Mouse (Mus musculus) layer of hippocampus, adult 8-10 months (tissue): Measurements from ENCODE around the gene Cabcoco1. TPM values are rescaled to one million over a fixed set of nuclear protein-coding genes. Genes with fewer than 3 reads are reported as not detected.

Experiments
- DNase-seq, 2 experiments: peaks; one replicate each; pipeline ENCODE4 v3.0.0; 2022; ENCODE audit warnings: low spot score in 2 of 2
- total RNA-seq, 4 experiments: library from RNA; stranded (reverse); gene quantifications; 2 replicates each; pipeline ENCODE4 v1.2.4; 2022

Cabcoco1 gene
- total RNA-seq, 4 experiments from 2014 or later = 1.8 to 3.6 (median 2.3) TPM

DNA sequence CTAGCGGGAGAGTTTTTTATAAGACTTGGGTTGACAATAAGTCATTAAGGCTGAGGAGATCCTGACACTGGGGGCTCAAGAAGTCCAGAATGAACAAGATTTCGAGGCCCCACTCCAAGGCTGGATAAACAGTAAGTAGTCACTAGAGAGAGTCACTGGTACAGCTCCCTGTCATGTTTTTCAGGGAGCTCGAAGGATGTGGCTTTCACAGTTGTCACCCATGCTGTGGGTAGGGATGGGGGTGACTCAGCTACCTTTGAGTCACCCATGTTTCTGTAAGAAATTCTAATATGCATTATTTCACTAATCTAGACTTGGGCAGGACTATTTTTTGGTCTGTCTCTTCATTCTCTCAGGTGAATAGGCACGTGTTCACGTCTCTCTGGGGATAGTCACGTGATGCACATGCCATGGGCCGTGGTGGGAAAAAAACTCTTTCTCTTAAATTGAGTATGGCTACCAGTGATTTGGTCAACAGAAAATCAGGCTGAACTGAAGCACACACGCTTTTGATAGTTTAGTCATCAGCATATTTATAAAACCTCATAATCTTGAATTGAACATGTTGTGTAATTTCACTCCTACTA is 29.2 kb downstream of the Cabcoco1 start:
- DNase-seq = no peak

DNA sequence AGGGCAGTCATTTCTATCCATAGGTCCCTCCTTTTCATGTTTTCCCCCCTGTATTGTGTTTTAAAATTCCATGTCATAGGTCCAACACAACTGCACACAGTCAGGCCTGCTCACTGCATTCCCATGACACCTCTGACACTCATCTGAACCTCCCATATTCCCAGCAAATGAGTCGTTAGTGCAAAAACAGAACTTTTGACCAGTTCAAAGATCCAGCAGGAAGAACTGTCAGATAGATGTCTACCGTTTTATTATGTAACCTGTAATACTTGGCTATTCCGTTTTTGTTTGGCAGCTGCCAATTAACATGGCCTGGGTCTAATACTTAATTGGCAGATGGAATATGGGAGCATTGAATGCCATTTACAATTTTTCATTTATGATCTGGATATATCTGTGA is 34.0 kb downstream of the Cabcoco1 start:
- DNase-seq = no peak

DNA sequence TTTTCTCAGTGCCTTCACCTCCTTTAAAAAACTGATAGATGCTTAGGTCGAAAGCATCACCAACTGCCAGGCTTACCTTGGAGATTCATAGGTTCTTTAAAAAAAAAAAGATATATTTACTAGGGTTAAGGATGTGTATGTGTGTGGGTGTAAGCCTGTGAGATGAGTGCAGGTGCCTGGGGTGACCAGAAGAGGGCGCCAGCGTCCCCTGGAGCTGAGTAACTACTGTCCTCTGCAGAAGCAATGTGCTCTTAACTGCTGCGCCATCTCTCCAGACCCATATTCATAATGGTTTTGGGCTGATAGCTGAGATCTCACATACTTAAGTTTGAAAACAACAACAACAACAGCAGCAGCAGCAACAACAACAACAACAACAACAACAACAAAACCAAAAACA is 35.5 kb downstream of the Cabcoco1 start:
- no peak for DNase-seq

DNA sequence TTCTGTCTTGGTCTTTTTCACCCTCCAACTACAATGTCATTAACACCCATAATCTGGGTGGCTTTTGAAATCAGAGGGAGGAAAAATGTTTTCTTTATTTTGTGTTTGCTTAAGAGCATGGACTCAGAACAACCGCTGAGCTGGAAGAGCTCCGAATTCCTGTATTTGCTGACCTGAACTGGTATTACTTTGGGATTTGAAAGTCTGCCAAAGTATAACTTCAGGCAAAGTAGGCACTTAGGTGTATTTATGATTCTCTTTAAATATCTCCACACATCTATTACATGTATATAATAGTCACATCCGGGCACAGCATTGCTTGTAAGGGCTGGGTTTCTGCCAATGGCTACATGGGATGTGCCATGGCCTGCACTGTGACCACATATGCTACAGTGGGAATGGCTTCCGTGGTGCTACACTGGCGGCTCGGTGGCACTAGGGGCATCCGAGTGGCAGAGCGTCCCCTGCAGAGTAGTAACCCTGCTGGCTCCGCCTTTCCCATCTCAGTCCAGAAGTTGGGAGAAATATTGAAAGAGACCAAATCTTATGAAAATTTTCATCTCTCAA is 37.0 kb downstream of the Cabcoco1 start:
- no peak for DNase-seq

DNA sequence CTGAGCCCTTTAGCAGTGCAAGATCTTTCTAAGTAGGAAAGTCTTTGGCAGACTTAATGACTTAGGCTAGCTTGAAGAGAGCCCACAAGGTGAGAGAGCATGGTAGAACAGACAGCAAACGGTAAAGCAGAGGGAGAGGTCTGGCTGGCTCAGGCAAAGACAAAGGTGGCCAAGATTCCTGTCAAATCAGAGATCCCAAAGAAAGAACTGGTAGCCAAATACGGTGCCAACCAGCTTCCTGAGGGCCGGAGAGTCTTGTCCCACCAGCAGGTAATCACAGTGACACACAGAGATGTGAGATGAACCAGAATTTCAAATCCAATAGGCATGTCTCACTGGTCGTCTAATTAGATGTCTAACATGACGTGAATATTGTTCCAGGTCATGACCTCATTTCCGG is 40.6 kb downstream of the Cabcoco1 start:
- DNase-seq = no peak

DNA sequence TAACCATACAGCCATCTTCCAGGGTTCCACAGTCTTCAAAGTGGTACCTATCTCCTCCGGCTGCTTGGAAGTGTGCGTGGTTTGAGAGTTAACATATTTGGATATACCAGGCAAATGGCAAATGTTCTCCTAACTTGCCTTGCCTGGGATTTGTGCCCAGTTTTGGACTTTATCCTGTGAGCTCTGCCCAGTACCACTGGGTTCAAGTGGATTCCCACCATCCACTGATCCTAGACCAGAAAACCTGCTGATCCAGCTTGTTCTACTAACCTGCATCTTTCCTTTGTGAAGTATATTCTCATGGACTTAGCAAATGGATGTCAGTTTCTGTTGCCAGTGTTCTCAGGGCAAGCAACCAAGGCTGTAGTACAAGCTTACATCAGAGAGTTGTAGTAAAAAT is 46.5 kb downstream of the Cabcoco1 start:
- no peak for DNase-seq

DNA sequence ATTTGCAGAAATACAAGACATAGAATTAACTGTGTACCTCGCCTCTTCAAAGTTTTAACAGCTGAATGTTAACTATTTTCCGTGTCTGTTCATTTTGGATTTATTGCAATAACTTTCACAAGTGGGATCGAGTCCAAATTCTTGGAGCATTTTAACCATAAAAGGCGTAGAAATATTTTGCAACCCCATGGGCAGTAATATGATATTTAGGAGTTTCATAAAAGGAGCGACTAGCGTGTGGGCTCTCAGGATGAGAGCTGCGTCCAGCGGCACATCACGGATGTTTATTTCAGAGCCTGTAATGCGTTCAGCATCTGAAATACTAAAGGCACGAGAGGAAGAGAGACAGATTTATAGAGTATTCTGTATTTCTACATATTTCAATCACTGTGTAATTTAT is 50.1 kb downstream of the Cabcoco1 start:
- no peak for DNase-seq

DNA sequence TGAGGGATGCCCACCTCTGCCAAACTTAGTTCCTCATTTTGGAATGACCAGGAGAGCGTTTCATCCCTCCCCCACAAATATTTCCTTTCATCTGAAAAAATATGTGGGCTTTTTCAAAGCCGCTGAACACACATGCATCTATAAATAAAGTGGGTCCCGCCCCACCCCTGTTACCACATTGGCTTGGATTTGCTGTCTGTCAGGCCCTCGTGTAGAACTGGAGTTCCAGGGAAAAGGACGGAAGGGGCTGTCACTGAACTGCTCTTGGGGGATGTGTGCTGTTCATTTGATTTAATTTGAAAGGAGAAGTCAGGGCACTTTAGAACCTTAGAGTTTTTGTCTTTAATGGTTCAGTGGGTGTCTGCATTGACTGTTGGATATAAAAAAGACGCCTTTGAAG is 50.9 kb downstream of the Cabcoco1 start:
- DNase-seq = no peak

DNA sequence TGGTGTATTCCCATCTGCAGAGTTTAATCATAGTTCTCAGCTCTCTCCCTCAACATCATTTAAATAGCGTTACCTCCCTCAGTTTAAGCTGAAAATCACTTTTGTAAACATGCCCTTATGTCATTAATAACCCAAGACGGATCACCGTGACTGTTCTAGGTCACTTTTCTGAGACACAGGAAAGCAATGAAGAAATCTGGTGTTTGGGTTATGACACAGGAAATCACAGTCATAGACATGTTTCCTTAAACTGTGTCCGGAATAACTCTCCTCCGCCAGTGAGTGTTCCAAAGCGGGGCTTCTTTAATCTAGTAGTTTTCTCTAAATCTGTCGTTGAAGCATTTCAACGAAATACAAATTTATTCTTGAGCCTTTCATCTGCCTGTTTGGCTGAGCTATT is 68.9 kb downstream of the Cabcoco1 start:
- no peak for DNase-seq

DNA sequence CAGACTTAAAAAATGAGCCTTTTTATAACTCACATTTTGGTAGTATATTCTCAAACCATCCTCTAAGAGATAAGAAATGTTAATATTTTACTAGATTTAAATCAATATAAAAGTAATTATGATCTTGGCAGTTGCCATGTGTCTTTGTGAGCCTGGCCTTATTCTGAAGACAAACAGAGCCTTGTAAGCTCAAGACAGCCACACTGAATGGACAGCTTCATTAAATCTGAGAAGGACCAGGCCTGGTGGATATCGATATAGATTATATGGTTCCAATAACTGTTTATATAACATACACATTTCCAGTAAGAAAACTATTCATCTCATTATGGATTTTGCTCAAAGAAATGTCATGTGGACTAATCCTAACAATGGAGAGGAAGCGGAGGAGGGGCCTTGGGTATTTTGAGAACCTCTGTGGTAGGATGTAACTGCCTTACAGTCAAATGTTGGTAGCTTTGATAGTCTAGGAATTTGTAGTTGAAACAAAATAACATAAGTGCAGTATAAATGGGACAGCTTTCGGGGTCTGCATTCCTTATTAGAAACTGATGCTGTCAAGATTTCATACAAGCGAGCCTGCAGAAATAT is 75.9 kb downstream of the Cabcoco1 start:
- no peak for DNase-seq

DNA sequence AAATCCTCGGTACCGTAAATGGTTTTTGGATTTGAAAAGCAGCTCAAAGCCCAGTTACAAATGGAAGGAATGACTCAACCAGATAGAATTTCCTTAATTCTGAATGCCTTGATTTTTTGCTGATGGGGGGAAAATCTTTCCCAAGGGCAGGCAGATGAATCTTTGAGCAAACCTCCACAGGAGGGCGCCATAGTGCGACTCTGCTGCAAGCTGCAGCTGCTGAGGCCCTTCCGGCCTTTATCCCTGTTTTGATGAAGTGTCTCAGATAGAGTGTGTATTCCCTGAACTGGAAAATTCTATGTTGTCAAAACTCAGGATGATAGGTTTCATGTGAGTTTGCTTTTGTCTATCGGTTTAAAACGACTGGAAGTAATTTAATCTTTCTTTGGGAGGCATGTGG is 76.8 kb downstream of the Cabcoco1 start:
- peak; percentile 23 to 68 for DNase-seq

DNA sequence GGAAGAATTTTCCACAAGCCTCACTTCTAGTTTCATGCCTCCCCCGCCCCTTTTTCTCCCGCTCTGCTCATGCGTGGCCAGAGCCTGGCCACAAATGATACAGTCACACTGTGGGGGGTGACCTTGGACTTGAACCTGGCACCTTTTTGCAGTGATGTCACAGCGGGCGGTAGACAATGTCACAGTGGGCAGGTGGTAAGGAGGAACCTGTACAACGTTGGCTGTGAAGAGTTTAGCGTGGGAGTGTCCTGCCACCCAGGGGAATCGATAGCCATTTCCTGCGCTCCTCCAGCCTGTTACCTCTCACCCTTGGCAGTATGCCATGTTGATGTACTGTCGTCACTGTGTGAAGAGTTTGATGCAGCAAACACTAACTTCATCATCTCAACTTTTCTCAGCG is 81.9 kb downstream of the Cabcoco1 start:
- DNase-seq = no peak

DNA sequence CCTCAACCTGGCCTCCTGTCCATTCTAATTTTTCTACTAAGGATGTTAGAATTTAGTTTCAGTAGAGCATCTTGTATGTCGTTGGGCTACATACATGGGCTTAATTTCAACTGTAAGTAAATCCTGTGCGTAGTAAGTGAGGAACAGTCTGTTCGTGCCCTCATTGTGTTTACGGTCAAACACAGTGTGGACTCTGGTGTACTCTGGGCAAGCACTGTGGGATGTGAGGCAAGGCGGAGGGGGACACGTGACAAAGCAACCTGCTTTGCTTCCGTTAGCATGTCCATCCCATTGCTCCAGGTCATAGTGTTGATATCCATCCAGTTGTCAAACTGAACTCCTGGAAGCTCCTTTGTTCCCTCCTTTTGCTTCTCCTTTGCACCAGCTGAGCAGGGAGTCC is 84.7 kb downstream of the Cabcoco1 start:
- no peak for DNase-seq

DNA sequence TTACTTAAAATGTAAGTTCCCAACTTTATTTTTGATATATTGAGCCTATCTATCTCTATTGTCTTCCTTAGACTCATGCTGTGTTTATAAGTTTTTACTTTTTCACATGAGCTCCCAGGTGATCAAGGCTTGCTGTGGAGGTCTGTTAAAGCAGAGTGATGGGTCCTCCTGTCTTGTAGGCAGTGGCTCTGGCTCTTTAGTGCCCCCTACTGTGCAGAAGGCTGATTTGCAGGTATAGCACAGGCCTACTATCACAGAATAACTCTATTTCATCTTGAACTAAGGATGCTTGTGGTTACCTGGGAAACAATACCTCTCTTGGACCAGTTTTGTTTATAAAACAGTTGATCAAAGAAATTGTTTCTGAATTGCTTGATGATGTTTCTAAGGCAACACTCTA is 87.2 kb downstream of the Cabcoco1 start:
- DNase-seq = no peak

DNA sequence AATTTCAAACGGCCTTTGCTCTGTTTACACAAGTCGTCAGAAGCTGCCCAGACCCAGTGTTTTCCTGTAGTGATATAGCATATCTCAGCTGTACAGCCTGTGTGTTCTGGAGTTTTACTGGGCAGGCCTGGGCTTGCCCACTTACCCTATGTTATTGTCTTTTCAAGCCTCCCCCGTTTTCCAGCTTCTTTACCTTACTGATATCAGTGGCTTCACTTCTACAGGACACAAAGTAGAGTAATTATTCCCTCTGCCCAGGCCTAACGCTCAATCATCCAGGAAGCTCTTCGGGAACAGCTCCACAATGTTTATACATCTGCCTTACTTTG is 94.9 kb downstream of the Cabcoco1 start:
- no peak for DNase-seq

DNA sequence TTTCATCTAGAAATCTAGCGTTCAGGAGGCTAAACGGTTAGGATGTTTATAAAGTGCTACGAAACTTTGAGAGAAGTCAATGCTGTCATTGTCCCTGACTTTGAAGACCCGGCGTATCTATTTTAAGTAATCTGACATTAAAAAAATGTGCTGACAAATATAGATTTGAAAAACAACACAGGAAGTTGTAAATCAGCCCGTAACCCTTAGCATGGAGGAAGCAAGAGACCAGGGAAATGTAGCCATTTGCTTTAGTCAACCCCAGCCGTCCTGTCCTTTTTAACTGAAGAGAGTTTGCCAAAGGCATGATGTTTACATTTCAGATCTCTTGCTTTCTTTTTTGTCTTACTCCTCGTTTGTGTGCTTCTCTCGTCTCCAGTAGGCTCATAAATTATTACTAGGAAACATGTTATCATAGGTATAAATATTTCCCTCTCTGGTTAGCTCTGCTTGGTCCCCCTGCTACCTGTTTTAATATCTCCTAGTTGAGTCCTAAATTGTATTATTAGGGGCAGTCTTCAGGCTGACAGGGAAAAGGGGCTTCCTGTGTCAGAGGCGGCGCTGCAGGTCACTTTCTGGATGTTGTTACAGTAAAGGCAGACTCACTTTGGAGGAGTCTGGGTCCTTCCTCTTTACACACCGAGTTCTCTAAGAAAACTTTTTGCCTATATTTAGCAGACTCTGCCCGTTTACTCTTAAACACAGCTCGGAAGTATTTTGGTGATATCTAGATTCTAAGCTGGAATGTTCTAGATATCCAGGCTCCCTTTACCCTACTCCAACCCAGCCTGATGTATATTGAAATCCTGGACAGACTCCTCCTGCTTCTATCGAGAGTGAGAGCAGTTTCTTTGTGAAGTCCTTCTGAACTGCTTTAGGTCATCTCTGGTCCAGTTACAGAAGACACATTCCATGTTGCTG is 95.6 kb downstream of the Cabcoco1 start:
- no peak for DNase-seq

DNA sequence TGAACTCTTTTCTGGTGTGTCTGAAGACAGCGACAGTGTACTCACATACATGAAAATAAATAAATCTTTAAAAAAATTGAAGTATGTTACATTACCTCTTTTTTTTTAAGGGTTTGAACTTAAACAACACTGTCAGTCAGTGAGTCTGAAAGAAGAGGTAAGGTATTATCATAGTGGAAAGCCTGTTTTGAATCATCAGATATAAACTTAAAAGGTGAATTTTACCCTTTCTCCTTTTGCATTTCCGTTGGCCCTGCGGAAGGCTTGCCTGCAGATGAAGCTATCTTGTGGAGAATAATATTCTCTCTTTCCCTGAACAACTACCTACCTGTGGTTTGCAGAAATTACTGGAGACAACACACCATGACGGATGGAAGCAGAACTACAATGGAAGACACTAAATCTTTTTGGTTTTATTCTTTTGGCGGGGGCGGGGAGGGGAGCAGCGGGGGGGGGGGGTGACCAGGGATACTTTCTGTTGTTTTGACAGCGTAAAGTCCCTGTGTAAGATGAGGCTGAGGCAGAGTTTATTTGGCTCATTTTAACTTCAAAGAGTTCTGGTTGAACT is 96.4 kb downstream of the Cabcoco1 start:
- DNase-seq = no peak

DNA sequence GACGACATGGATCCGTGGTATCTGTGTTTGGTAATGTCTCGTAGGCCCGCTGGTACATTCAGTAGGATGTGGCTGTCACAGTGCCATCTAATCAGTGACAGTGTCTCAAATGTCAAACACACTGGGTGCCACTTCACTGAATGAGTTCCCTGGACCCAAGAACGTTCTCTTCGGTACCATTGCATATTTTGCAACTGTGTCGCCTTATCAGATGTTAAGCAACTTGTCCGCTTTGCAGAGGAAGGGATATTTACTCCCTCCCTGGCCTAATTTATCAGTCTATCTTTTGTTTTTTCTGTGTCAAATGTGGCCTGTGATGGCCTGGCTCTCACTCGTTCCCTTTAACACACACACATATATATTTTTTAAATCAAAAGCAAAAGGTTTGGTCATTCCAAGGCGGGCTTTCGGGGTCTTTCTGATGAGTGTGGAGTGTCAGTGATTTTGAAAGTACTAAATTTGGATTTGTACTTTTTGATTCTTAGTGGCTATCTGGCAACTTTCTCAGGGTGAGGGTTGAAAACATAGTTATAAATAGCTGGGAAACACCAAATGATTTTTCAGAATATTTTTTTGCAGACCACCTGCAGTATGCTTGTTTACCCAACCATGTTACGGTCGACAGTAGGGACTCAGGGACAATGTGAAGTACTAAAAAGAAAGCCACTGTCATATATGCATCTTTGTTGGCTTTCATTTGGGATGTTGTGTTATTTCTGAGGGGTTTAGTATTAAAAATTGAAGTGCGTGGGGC is 97.2 kb downstream of the Cabcoco1 start:
- DNase-seq = no peak

DNA sequence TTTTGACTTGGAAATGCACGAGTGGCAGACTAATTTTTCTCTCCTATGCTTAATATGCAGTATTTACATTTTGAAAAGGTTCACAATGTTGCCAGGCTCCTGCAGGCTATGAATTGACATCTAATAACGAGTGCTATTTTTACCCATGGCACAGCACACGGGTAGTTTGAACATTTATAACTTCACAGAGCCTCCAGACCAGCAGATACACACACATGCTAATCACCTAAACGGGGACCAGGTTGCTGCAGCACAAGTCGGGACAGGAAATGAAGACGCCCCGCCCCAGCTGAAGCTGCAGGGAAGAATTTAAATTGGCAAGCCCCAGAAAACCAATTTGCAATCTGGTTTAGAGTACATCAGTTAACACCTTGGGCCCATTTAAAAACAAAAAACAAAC is 98.6 kb downstream of the Cabcoco1 start:
- DNase-seq = no peak

DNA sequence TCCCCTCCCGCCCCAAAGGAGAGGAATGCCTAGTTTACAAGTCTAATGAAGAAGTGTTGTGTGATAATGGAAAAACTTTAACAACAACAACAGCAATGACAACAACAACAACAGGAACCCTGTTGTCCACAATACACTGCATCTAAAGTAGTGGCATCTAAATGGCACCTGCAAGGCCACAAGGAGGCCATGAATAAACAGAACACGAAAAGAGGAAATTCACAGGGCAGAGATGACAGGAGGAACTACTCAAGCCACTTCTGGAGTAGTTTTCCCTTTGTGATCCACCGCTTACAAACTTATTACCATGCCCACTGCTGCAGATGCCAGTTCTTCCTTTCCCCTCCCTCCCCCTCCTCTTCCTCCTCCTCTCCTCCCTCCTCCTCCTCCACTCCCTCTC is 99.0 kb downstream of the Cabcoco1 start:
- DNase-seq = no peak

DNA sequence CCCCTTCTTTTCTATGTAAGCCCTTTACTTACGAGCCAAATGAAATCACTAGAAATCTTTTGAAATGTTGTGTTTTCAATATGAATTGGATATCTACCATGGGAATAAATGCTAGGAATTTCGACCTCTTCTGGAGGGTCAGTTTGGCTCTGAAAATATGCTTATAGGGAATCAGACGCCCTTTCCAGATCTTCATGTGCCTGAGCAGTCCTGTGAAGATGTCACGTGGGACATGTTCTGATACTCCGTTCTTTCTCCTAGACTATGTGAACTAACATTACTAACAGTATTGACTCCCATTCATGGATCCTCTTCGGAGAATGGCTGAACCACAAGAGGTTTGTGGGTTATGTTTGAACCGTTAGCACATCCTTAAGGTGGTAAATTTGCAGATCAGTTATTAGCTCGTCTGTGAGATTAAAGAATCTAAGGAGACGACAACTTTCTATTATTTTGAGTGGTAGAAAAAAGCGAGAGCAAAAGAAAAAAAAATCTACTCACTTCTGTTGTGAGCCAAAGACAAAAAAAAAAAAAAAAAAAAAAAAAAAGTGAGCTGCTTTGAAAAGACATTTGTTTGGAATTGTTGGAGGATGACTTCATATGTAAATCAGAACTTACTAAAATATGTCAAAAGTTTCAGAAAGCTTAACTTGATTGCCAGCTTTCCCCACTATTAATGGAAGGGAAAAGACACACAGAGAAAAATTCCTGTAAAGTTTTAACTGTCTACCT is 99.6 kb downstream of the Cabcoco1 start:
- DNase-seq = no peak
